Mouse (Mus musculus): Measurements from ENCODE around the gene Samt2. TPM values are rescaled to one million over a fixed set of nuclear protein-coding genes. Genes with fewer than 3 reads are reported as not detected.
"Not testable (repeated sequence)": the region's sequence is repeated elsewhere in the genome, so short reads cannot be mapped to it uniquely, and the experiment has no call there.

The Samt2 gene
- not detected in 2 replicates for polyA plus RNA-seq (2016; fragmentation: Nextera tagmentation; extraction: Ambion mirVana)

- H3K9me3 ChIP-seq (replicated peaks); H3K27me3 ChIP-seq (replicated peaks); H3K9ac ChIP-seq; H3K4me2 ChIP-seq; H3K27ac ChIP-seq (ENCODE audit: poor library complexity, severe bottlenecking); H3K4me1 ChIP-seq (replicated peaks); ATAC-seq (ENCODE audit: insufficient number of reproducible peaks, low FRiP score); H3K4me3 ChIP-seq; H3K36me3 ChIP-seq: not testable (repeated sequence)
- WGBS, result 76% methylated on average over 2 of the region's 2 CpGs
These were observed at the start of gene Samt2 for GRCm38 (mm10) chrX:154579260-154579659. Gene Samt2, minus strand, starts transcription at chrX:154579360.

Other genes with a start within 250 kb of the Samt2 start
- gene 4930524N10Rik, start 236.0 kb downstream of the Samt2 start, polyA plus RNA-seq (2016; fragmentation: Nextera tagmentation; extraction: Ambion mirVana), result not detected in 2 replicates
- not detected in 2 replicates for gene Samt4, start 97.4 kb downstream of the Samt2 start, polyA plus RNA-seq (2016; fragmentation: Nextera tagmentation; extraction: Ambion mirVana)